Mouse (Mus musculus) c-Kit-negative CD71-positive TER-119-positive erythroid progenitor cells, embryonic 14.5 days (primary cell): ENCODE results near the gene Chsy1.

Experiments
- DNase-seq: peaks from one replicate; pipeline ENCODE4 v3.0.0-alpha.2; 2013; ENCODE audit warnings: low read depth, low spot score

Gene Chsy1

DNA sequence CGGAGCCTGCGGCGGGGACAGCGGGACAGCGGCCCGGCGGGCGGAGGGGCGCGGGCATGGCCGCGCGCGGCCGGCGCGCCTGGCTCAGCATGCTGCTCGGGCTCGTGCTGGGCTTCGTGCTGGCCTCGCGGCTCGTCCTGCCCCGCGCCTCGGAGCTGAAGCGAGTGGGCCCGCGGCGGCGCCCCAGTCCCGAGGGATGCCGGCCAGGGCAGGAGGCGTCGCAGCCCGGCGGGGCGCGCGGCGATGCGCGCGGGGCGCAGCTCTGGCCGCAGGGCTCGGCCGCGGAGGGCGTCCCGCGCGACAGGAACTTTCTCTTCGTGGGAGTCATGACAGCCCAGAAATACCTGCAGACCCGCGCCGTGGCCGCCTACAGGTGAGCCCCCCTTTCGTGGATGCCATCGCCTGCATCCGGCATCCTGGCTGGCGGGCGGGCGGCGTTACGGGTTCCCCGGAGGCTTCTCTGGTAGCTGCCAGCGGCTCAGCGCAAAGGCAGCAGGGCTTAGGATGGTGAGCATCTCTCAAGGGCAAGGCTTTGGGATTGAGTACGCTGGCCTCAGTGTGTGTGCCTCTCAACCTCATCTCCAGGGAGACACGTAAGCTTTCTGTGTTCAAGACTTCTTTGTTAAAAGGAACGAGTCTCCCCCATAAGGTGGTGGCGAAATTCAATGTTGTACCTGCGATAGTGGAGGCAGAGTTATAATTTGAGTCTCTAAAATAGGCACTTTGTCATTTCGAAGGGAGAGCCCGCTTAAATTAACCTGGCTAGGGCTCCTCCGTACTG lies 730 bp downstream of the Chsy1 start:
- peak; percentile 49 for DNase-seq

DNA sequence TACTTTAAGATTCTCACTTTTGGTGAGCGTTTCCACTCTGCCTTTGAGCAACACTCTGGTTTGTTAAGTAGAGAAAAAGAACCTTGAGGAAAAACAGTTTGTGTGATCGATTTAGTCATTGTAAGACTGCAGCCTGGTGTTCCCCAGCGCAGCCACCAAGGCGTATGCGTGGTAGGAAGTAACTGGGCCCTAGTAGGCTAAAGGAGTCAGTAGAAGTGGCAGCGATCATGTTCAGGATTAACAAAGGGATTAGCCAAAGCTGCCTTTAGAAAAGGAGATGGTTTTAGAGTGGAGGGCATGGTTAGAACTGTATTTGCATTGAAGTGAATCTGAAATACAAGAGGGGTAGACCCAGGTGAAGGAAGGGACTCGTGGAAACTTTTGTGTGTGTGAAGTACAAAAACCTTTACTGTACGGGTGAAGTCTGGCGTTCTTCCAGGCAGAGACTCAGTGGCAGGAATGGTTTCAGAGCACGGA lies 1.4 kb downstream of the Chsy1 start:
- peak; percentile 50 for DNase-seq

DNA sequence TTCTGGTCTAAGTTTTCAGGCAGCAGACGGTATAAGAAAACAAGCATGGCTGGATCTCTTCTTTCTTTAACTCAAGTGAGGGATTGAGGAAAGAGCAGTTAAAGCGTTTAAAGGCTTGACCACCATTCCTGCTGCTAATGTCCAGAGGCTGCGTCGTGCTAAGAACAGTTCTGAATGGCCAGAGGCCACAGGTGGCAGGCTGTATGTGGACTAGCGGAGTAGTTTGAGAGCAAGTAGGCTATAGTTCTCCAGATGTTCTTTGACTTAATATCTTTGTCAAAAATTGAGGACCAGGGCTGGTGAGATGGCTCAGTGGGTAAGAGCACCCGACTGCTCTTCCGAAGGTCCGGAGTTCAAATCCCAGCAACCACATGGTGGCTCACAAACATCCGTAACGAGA lies 1.9 kb downstream of the Chsy1 start:
- DNase-seq: no peak

DNA sequence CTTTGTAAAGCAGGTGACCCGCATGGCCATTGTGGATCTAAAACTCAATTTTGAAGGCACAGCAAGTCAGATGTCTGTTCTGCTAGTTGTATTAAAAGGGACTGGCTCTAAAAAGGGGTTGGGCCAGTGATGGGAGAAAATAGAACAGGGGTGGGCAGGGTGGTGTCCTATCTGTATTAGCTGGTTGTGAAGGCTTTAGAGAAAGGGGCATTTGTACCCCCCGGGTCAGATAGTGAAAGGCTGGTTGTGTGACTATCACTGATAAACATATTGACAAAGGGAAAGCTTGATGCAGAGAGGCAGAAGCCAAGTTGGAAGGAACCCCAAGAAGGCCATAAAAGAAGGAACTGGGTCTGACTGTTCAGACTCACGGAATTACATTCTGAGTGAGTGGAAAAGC lies 4.2 kb downstream of the Chsy1 start:
- DNase-seq: no peak

DNA sequence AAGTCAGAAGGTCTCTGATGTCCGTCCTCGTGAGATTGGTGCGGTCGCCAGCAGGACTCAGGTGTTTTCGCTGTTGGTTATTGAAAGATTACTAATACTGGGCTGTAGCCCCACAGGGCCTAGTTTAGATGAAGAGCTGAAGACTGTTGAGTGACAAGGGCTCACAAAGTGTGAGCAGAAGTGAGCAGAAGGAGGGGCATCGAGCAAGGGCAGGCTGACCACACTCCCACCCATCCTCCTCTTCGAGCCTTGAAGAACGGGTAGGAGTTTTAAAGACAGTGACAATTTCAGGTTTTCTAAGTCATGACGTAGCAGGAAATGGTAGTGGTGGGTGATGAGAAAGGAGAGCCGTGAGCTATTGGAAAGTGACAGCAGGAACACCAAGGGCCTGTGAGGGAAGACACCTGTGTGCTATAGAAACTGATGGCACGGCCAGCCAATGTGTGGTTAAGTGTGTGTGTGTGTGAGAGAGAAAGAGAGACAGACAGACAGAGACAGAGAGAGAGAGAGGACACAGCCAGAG lies 6.6 kb downstream of the Chsy1 start:
- no peak for DNase-seq

DNA sequence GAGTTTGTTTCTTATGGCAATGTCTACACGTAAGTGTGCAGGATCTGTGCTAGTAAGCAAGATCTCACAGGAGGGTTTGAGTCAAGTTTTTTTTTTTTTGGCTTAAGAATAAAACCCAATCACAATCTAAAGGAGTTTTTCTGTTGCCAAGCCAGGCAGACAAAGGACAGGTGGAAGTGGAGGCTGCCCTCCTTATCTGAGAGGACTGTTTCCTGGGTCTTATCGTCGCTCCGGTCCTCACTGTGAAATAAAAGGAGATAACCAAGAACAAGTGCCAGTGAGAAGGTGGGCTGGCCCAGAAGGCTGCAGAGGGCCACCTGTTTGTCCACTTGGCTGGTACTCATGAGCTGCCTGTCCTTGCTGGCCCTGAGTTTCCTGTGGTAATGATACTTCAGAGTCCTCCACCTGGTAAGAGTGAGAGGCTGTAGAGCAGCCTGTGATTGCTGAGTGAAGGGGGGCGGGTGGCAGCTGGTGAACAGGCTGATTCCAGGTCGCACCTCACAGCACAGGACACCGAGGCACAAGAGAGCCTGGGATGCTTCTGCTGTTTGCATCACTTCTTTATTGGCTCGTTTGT lies 7.7 kb downstream of the Chsy1 start:
- DNase-seq: no peak

DNA sequence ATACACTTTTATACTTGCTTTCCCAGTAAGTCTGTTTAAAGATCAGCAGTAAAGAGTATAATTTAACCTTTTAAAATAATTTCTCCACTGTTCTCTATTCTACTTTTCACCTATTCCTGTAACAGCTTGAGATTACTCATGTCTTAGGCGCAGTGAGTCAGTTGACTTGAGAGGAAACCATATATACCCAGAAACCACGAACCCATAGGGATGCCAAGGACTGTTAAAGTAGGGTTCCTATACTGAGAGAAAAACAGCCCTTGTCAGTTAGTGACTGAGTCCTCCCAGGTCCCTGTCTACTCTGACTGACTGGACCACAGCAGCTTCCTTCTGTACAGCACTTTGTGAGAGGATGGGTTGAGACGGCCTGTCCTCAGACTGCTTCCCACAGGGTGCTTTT lies 8.7 kb downstream of the Chsy1 start:
- no peak for DNase-seq

DNA sequence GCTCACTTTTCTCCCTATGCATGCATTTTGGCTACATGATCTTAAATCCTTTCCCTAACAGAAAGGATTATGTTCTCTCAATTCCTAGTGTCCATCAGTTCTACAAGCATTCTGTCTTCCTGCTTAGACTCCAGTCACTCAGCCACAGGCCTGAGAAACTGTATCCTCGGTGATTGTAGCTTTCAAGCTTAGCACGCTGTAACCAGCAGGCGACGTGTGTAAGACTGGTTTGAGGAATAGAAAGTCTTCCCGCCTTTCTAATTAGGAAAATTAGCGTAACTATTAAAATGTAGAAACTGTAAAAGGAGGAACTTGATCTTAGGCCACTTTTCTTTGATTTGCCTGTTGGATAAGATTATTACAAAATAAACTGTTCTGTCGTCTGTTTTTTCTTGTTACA lies 9.5 kb downstream of the Chsy1 start:
- DNase-seq: no peak

DNA sequence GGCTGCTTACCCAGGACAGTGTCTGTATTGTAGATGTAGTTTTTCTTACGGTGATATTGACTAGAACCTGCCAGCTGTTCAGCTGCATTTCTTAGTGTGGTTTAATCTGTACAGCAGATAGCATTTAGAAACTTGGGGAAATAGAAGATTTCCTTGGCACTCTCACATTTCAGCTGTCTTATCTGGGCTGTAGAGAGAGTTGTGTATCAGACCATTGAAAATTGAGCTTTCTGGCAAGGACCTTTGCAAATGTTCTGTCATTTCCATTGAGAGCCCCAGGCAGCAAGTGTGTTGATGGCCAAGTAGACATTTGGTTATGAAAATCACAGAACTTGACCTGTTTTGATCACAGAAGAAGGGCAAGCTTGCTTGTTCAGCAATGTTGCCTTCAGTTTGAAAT lies 10.8 kb downstream of the Chsy1 start:
- no peak for DNase-seq

DNA sequence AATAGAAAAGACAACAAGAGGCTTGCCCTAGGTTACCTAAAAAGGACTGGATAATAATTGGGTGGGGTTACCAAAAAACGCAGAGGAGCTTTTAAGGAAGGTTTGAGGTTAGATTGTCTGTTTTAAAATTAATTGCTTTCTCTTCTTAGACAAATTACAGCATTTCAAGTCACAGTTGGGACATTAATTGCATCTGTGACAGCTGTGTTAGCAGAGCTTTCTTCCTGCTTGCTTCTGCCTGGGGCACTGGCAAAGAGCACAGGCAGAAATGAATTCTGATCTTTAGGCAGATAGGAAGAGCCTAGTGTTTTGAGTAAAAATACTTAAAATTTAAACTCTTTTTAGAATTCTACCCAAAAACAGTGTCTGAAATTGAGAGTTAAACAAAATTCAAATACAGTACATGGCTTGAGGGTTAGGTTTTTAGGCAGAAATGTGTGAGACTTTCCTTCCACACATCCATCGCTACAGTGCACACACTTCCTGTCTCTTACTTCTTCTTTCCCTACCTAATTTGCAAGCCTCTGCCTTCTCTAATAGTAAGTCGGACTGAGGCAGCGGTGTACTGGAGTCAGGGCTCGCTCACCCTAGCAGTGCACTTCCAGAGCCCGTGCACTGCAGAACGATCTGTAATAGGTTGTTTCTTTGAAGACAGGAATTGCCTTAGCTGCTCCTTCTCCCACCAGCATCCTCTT lies 11.5 kb downstream of the Chsy1 start:
- no peak for DNase-seq

DNA sequence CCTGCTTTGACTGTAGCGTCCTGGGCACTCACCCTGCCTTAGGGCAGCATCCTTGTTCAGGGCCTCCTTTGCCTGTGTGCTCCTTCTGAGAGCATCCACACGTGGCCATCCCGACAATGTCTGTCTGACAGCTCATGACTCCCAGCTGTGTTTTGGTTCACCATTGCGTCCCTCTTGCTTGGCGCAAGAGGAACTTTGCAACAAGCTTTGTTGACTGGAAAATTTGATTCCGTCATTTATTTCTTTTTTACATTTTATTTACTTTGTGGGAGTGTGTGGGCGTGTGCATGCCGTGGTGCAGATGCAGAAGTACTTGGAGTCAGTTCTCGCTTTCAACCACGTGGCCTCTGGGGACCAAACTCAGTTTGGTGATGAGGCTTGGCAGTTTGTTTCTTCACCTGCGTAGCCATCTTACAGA lies 15.2 kb downstream of the Chsy1 start:
- no peak for DNase-seq

DNA sequence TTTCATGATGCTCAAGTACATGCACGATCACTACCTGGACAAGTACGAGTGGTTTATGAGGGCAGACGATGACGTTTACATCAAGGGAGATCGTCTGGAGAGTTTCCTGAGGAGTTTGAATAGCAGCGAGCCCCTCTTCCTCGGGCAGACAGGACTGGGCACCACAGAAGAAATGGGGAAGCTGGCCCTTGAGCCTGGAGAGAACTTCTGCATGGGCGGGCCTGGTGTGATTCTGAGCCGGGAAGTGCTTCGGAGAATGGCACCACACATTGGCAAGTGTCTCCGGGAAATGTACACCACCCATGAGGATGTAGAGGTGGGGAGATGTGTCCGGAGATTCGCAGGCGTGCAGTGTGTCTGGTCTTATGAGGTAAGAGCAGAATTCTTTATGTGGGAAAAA lies 16.1 kb downstream of the Chsy1 start:
- no peak for DNase-seq

DNA sequence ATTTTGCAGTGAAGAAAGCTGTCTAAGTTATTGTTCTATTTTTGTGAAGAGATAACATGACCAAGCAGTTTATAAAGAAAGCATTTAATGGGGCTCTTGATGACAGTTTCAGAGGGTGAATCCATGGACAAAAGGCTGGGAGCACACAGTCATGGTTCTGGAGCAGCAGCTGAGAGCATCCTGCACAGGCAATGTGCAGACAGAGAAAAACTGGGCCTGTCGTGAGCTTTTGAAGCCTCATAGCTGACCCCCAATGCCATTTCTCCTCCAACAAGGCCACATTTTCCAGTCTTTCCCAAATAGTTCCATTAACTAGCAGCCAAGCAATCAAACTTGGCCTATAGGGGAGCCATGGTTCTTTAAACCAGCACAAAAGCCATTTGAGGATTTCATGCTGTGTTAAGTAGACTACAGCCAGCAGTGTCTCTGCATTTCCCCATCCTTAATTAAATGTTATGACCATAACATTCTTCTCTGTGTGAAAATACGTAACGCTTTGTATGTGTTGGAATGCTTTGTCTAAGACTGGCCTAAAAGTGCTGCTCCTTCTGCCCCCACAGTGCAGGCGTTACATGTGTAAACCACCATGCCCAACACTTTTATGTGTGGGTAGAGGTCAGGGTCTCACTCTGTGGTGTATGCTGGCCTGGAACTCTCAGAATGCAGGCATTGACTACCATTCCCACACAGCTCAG lies 18.8 kb downstream of the Chsy1 start:
- DNase-seq: no peak

DNA sequence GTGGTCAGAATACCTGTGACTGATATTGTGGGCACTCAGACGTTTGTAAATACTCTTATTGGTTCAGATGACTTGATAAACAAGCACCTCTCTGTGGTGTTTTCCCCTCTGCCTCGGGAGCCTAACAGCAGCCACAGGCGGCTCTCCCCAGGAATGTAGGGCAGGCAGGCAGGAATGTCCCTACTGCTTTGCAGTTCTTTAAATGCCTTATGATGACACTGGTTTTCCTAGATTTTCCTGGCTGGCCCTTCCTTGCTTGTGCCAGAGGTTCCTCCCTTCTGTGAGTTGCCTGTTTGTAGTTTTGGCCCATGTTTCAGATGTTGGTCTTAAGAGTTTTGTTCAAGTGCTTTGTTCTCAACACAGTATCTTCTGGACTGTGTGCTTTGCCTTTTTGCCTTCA lies 19.5 kb downstream of the Chsy1 start:
- DNase-seq: no peak

DNA sequence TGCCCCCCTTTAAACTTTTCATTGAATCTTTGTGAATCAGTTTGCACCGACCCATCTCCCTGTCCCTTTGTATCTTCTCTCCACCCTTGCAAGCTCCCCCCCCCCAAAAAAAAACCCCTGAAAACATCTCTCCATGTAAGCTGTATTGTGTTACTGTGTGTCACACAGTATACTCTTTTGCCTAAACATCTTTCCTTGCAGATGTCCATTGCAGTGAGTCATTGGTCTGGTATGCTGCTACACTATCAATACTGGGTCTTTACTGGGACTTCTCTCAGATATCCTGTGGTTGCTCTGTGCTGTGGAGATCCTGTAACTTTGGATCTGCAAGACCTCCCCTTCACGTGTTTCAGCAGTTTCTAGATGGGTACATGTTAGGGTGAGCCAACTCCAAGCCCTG lies 21.0 kb downstream of the Chsy1 start:
- DNase-seq: no peak

DNA sequence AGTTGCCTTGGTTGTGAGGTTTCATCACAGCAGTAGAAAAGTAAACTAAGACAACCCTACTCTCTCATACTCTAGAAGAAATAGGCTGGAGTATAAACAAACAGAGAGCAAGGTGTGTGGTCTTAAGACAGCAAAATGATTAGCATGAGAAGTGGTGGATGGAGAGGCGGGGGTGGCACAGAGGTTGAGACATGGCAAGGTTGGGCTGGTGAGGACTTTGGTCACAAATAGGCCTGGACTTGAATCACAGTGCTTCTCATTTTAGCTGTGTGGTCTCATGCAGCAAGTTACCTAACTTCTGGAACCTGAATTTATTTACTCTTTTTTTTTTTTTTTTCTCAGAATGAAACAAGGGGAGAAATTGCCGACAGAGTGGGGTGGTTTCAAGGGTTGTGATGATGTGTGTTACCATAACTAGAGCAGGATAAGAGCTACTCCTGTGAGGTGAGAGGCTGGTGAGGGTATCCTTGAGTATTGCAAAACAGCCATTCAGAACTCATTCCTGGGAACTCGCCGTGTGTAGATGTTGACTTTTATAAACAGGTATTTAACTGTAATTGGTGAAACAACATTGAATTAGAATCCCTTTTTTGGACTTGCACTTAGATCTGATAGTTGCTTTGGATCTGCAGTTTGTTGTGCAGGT lies 22.6 kb downstream of the Chsy1 start:
- DNase-seq: no peak

DNA sequence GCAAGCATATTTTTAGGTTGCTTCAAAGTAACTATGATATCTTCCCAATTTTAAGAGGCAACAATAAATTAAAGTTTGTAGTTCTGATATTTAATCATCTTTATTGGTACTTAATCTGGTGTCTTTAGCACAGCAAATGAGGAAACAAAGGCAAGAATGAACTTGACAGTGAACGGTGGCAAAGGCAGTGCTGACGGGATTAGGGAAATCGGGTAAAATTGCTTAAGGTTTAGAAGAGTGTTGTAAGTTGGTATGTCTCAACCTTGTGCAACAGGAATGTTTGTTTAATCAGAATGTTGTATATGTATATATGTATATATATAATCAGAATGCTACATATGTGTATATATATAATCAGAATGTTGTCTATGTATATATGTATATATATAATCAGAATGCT lies 24.8 kb downstream of the Chsy1 start:
- no peak for DNase-seq

DNA sequence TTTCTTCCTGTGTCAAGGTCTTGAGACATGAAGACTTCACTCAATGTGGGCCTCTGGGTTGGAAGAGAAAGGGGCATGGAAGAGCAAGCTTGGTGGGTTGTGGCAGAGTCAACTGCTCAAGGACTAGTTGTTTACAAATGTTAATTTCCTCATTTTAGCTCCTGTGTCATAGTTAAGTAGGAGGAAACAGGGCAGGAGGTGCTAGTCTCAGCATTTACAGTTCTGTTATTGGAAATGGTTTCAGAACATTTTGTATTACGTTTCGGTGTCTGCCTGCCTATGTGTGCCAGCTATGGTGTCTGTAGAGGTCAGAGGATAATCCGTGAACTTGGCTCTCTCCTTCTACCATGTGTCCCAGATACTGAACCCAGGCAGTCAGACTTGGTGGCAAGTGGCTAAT lies 26.3 kb downstream of the Chsy1 start:
- DNase-seq: no peak

DNA sequence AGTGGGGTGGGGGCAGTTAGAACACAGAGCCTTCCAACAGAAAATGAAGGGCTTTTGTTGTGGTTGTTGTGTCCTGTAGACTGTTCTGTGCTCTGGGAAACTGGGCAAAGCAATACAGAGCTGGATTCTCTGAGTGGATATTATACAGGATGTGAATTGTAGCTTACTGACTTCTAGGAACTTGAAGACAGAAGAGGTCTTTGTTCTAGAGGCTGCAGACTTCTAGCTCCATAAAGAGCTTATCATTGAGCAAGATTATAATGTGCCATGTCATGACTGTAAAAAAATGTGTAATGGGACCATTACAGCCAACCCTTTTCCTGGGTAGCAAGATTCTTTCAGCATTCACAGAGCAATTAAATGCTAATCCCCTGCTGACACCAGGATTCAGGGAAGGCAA lies 26.9 kb downstream of the Chsy1 start:
- DNase-seq: no peak

DNA sequence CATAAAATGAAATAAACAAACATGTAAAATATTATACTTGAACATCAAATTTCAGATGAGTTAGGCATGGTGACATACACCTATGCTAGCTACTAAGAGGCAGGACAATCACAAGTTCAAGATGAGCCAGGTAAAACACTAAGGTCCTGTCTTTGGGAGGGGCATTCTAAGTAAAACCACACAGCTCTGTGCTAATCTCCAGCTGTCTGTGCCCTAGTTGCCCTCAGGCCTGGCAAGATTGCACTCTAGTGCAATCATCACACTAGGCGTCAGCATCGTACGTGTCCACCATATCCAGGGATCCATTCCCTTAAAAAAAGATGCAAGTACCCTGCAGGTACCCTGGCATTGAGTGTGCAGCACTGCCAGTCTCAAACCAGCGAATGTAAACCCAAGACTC lies 28.0 kb downstream of the Chsy1 start:
- DNase-seq: no peak

DNA sequence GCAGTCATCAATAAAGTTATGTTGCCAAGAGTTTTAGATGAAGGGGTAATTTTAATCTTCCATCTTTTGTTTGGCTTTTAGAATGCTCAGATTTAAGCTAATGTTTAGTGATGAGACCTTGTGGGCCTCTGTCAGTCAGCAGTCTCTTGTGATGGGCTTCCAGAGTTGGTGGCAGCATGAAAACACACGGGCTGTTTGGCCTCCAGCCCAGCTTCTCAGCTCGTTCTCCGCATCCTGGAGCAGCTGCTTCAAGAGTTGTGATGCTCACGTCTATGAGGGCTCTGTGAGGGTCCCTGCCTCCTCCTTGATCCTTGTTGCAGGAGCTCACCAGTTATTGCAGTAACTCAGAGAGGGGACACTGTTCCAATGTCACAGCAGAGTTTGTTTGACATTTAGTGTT lies 29.0 kb downstream of the Chsy1 start:
- DNase-seq: no peak

DNA sequence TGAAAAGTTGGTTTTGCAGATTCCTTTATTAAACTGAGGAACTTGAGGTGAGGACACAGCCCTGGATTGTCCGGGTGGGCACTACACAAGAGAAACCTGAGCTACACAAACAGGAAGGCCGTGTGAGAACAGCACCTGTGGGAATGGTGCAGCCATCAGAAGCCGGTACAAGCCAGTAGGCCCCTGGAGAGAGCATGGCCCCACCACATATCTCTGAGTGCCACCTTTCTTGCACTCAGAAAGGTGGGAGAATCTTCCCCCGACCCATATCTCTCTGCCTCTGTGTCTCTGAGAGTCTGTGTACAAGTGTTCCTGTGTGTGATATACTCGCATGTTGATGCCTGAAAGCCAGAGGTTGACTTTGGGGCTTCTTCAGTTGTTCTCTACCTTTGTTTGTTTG lies 29.6 kb downstream of the Chsy1 start:
- no peak for DNase-seq
